Mouse (Mus musculus): Measurements from ENCODE around the gene Glod5. TPM values are rescaled to one million over a fixed set of nuclear protein-coding genes. Genes with fewer than 3 reads are reported as not detected.

Gene Glod5
- not detected for polyA plus RNA-seq (2012; fragmentation: generic; extraction: Trizol)

GRCm38 (mm10) chrX:8018286-8018685 lies at the start of gene Glod5:
Gene Glod5, minus strand, starts transcription at chrX:8018492.

GRCm38 (mm10) chrX:7977892-7978291 lies 40.4 kb downstream of the Glod5 start, which contains the start of gene Gata1:
Gene Gata1, minus strand, starts transcription at chrX:7978071.

Other genes starting within 250 kb of the Glod5 start
- gene Gripap1, start 228.7 kb downstream of the Glod5 start, polyA plus RNA-seq (2012; fragmentation: generic; extraction: Trizol) = 10 to 100 TPM in 1 of 2 experiments, 1 to 10 TPM in 1; 5.9 to 35.2 TPM
- 1 to 10 TPM in 1 of 2 experiments, under 1 TPM in 1; 0.34 to 4.5 TPM for gene Kcnd1, start 196.2 kb downstream of the Glod5 start, polyA plus RNA-seq (2012; fragmentation: generic; extraction: Trizol)
- gene Otud5, start 177.1 kb downstream of the Glod5 start, polyA plus RNA-seq (2012; fragmentation: generic; extraction: Trizol) = 10 to 100 TPM; 21.4 to 48.2 TPM
- 1 to 10 TPM in 1 of 2 experiments, under 1 TPM in 1; 0.71 to 4.9 TPM for gene Pim2, start 140.2 kb downstream of the Glod5 start, polyA plus RNA-seq (2012; fragmentation: generic; extraction: Trizol)
- gene Slc35a2, start 134.5 kb downstream of the Glod5 start, polyA plus RNA-seq (2012; fragmentation: generic; extraction: Trizol) = 10 to 100 TPM; 14.0 to 50.6 TPM
- 100 to 1,000 TPM; 107 to 150 TPM for gene Pqbp1, start 119.2 kb downstream of the Glod5 start, polyA plus RNA-seq (2012; fragmentation: generic; extraction: Trizol)
- gene Timm17b, start 119.1 kb downstream of the Glod5 start, polyA plus RNA-seq (2012; fragmentation: generic; extraction: Trizol) = 100 to 1,000 TPM in 1 of 2 experiments, 10 to 100 TPM in 1; 94.4 to 138 TPM
- gene Gm10491, start 110.7 kb downstream of the Glod5 start, polyA plus RNA-seq (2012; fragmentation: generic; extraction: Trizol) = not detected
- not detected for gene Gm10490, start 109.0 kb downstream of the Glod5 start, polyA plus RNA-seq (2012; fragmentation: generic; extraction: Trizol)
- not detected for gene Pcsk1n, start 98.7 kb downstream of the Glod5 start, polyA plus RNA-seq (2012; fragmentation: generic; extraction: Trizol)
- gene Eras, start 89.9 kb downstream of the Glod5 start, polyA plus RNA-seq (2012; fragmentation: generic; extraction: Trizol) = not detected
- 10 to 100 TPM; 11.6 to 18.8 TPM for gene Hdac6, start 70.6 kb downstream of the Glod5 start, polyA plus RNA-seq (2012; fragmentation: generic; extraction: Trizol)
- under 1 TPM in 1 of 2 experiments, not detected in 1; 0.05 TPM for gene Gata1, start 40.4 kb downstream of the Glod5 start, polyA plus RNA-seq (2012; fragmentation: generic; extraction: Trizol)
- 10 to 100 TPM; 22.9 to 28.6 TPM for gene Suv39h1, start 56.3 kb upstream of the Glod5 start, polyA plus RNA-seq (2012; fragmentation: generic; extraction: Trizol)
- under 1 TPM; 0.06 to 0.17 TPM for gene Was, start 72.0 kb upstream of the Glod5 start, polyA plus RNA-seq (2012; fragmentation: generic; extraction: Trizol)
- gene Wdr13, start 114.4 kb upstream of the Glod5 start, polyA plus RNA-seq (2012; fragmentation: generic; extraction: Trizol) = 10 to 100 TPM in 1 of 2 experiments, 1 to 10 TPM in 1; 1.4 to 22.3 TPM
- 100 to 1,000 TPM; 161 to 371 TPM for gene Rbm3, start 127.4 kb upstream of the Glod5 start, polyA plus RNA-seq (2012; fragmentation: generic; extraction: Trizol)
- 10 to 100 TPM in 1 of 2 experiments, 1 to 10 TPM in 1; 9.5 to 12.6 TPM for gene Tbc1d25, start 157.7 kb upstream of the Glod5 start, polyA plus RNA-seq (2012; fragmentation: generic; extraction: Trizol)
- gene Ebp, start 175.0 kb upstream of the Glod5 start, polyA plus RNA-seq (2012; fragmentation: generic; extraction: Trizol) = 100 to 1,000 TPM in 1 of 2 experiments, 10 to 100 TPM in 1; 70.6 to 123 TPM
- gene Porcn, start 188.0 kb upstream of the Glod5 start, polyA plus RNA-seq (2012; fragmentation: generic; extraction: Trizol) = 10 to 100 TPM in 1 of 2 experiments, 1 to 10 TPM in 1; 3.4 to 15.7 TPM
- 10 to 100 TPM; 19.7 to 34.4 TPM for gene Ftsj1, start 233.9 kb upstream of the Glod5 start, polyA plus RNA-seq (2012; fragmentation: generic; extraction: Trizol)